8 mouse cellular contexts compared by ENCODE assay signal in the genomic region with DNA sequence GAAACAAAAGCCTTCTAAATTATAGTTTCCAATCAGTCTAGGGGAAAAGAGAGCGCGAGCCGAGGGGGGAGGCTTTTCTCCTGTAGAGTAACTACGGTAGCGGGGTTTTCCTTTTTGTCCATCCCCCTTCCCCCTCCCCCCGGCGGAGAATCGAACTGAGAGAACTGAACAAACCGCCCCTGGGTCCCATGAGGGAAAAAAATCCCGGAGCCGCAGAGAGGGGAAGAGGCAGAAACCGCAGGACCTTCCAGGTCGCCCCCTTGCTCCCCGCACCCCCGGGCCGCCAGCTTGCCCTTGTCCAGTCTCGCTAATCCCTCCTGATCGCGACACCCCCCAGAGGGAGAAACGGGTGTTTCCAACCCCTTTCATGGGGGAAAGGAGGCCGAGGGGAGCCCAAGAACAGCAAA. TPM values are rescaled to one million over a fixed set of nuclear protein-coding genes. Genes with fewer than 3 reads are reported as not detected.
DNase-seq lines count a peak whose midpoint lies in the region; ATAC-seq and TF ChIP-seq lines count a peak whose summit lies in the region.

No protein-coding gene starts in this region.

- peak overlapping the region; percentile 77 for H3K9ac ChIP-seq in embryonic facial prominence, embryonic 15.5 days
- peak overlapping the region; percentile 91 for H3K9ac ChIP-seq in heart, embryonic 12.5 days
- H3K9ac ChIP-seq in kidney, postnatal 0 days (ENCODE audit: low read depth, low read length), result peak overlapping the region; percentile 85
- peak overlapping the region; percentile 97 for H3K9ac ChIP-seq in liver, embryonic 14.5 days (replicated peaks)
- H3K9ac ChIP-seq in neural tube, embryonic 14.5 days (replicated peaks; ENCODE audit: low read depth, low read length), result peak overlapping the region; percentile 92

- no peak; the same call in 1 of the 2 replicates for TF ChIP-seq EP300 in liver, embryonic 14.5 days (IDR thresholded peaks at IDR 0.05; ENCODE audit: low read depth)

- peaks cover 24% of the 10 kb centered on the region for H3K4me1 ChIP-seq in embryonic facial prominence, embryonic 15.5 days
- peaks cover 11% of the 10 kb centered on the region for H3K4me1 ChIP-seq in heart, embryonic 12.5 days (replicated peaks)
- peaks cover 13% of the 10 kb centered on the region for H3K4me1 ChIP-seq in kidney, postnatal 0 days (replicated peaks; ENCODE audit: insufficient read depth, low read length)
- peaks cover 25 to 34% of the 10 kb centered on the region in 2 experiments for H3K4me1 ChIP-seq in liver, embryonic 14.5 days (replicated peaks; ENCODE audit: control insufficient read depth in 2 of 2, insufficient read depth in 2 of 2, low read length in 1 of 2)
- H3K4me1 ChIP-seq in neural tube, embryonic 14.5 days (ENCODE audit: control insufficient read depth, insufficient read depth, low read length), result peaks cover 16% of the 10 kb centered on the region

- ATAC-seq in embryonic facial prominence, embryonic 15.5 days (ENCODE audit: insufficient number of reproducible peaks, low FRiP score, low TSS enrichment, low read depth), result no peak
- ATAC-seq in heart, embryonic 12.5 days (ENCODE audit: insufficient number of reproducible peaks, low FRiP score), result peak; percentile 4; the same call in 1 of the 2 replicates
- ATAC-seq in kidney, postnatal 0 days (replicated peaks; ENCODE audit: low FRiP score, low read depth), result no peak
- no peak for ATAC-seq in liver, embryonic 14.5 days (ENCODE audit: insufficient read depth)
- peak; percentile 4 for ATAC-seq in neural tube, embryonic 14.5 days (ENCODE audit: low read depth)

- H3K9me3 ChIP-seq in embryonic facial prominence, embryonic 15.5 days (replicated peaks), result no peaks in the 10 kb centered on the region
- no peaks in the 10 kb centered on the region for H3K9me3 ChIP-seq in heart, embryonic 12.5 days (replicated peaks)
- H3K9me3 ChIP-seq in kidney, postnatal 0 days (replicated peaks; ENCODE audit: low read length), result no peaks in the 10 kb centered on the region
- H3K9me3 ChIP-seq in liver, embryonic 14.5 days (ENCODE audit: control insufficient read depth, low read length), result no peaks in the 10 kb centered on the region
- no peaks in the 10 kb centered on the region for H3K9me3 ChIP-seq in neural tube, embryonic 14.5 days (ENCODE audit: control insufficient read depth, low read length)

- peak overlapping the region; percentile 65 for H3K4me2 ChIP-seq in embryonic facial prominence, embryonic 15.5 days (replicated peaks)
- H3K4me2 ChIP-seq in heart, embryonic 12.5 days, result peak overlapping the region; percentile 82
- peak overlapping the region; percentile 86 for H3K4me2 ChIP-seq in kidney, postnatal 0 days (ENCODE audit: low read length)
- peak overlapping the region; percentile 72 for H3K4me2 ChIP-seq in liver, embryonic 14.5 days (ENCODE audit: low read depth)
- H3K4me2 ChIP-seq in neural tube, embryonic 14.5 days (ENCODE audit: low read depth, low read length), result peak overlapping the region; percentile 97

- no peaks in the 10 kb centered on the region for H3K27me3 ChIP-seq in embryonic facial prominence, embryonic 15.5 days
- no peaks in the 10 kb centered on the region for H3K27me3 ChIP-seq in heart, embryonic 12.5 days (replicated peaks)
- no peaks in the 10 kb centered on the region for H3K27me3 ChIP-seq in kidney, postnatal 0 days (ENCODE audit: insufficient read depth, low read length)
- no peaks in the 10 kb centered on the region for H3K27me3 ChIP-seq in liver, embryonic 14.5 days (ENCODE audit: control insufficient read depth, insufficient read depth, low read length)
- H3K27me3 ChIP-seq in neural tube, embryonic 14.5 days (ENCODE audit: control insufficient read depth, insufficient read depth, low read length), result no peaks in the 10 kb centered on the region

- peak overlapping the region; percentile 78 for H3K27ac ChIP-seq in embryonic facial prominence, embryonic 15.5 days (replicated peaks)
- peak overlapping the region; percentile 80 for H3K27ac ChIP-seq in heart, embryonic 12.5 days (ENCODE audit: poor library complexity, severe bottlenecking)
- H3K27ac ChIP-seq in kidney, postnatal 0 days, result peak overlapping the region; percentile 82
- peak overlapping the region; percentile 82 for H3K27ac ChIP-seq in liver, embryonic 14.5 days
- peak overlapping the region; percentile 81 for H3K27ac ChIP-seq in neural tube, embryonic 14.5 days (ENCODE audit: low read depth, low read length)

- WGBS in embryonic facial prominence, embryonic 15.5 days, result 0% methylated on average over 21 of the region's 21 CpGs
- WGBS in heart, embryonic 12.5 days, result 0% methylated on average over 18 of the region's 21 CpGs
- 0% methylated on average over 17 of the region's 21 CpGs for WGBS in kidney, postnatal 0 days
- WGBS in liver, embryonic 14.5 days (ENCODE audit: insufficient replicate concordance), result under 1% methylated on average over 21 of the region's 21 CpGs
- 0% methylated on average over 21 of the region's 21 CpGs for WGBS in neural tube, embryonic 14.5 days

- no peak for TF ChIP-seq CTCF in kidney, postnatal 0 days (IDR thresholded peaks at IDR 0.05; ENCODE audit: low read depth)
- TF ChIP-seq CTCF in liver, embryonic 14.5 days (IDR thresholded peaks at IDR 0.05; ENCODE audit: low read depth), result peak; percentile 43

- H3K4me3 ChIP-seq in embryonic facial prominence, embryonic 15.5 days (replicated peaks), result peak overlapping the region; percentile 90
- peak overlapping the region; percentile 77 for H3K4me3 ChIP-seq in heart, embryonic 12.5 days
- H3K4me3 ChIP-seq in kidney, postnatal 0 days (replicated peaks; ENCODE audit: low read depth, low read length), result peak overlapping the region; percentile 86
- H3K4me3 ChIP-seq in liver, embryonic 14.5 days (ENCODE audit: insufficient read depth in 1 of 2, low read depth in 2 of 2, low read length in 2 of 2), result peak overlapping the region; percentile 78 to 83
- peak overlapping the region; percentile 93 for H3K4me3 ChIP-seq in neural tube, embryonic 14.5 days (ENCODE audit: low read depth, low read length)

- H3K36me3 ChIP-seq in embryonic facial prominence, embryonic 15.5 days, result no peaks in the 10 kb centered on the region
- H3K36me3 ChIP-seq in heart, embryonic 12.5 days, result no peaks in the 10 kb centered on the region
- no peaks in the 10 kb centered on the region for H3K36me3 ChIP-seq in kidney, postnatal 0 days (ENCODE audit: insufficient read depth, low read length)
- H3K36me3 ChIP-seq in liver, embryonic 14.5 days (replicated peaks; ENCODE audit: control insufficient read depth, insufficient read depth, low read depth), result peaks cover 28% of the 10 kb centered on the region
- no peaks in the 10 kb centered on the region for H3K36me3 ChIP-seq in neural tube, embryonic 14.5 days (ENCODE audit: control insufficient read depth, insufficient read depth, low read length)

- DNase-seq in CD4-positive, CD25-positive, alpha-beta regulatory T cell, adult 2 months (ENCODE audit: low read depth, low spot score), result peak; percentile 53
- peak; percentile 39 for DNase-seq in adrenal gland, postnatal 25 days
- peak; percentile 57 for DNase-seq in kidney, postnatal 0 days (ENCODE audit: low spot score)
- DNase-seq in liver, embryonic 14.5 days (ENCODE audit: low read depth in 3 of 3, low spot score in 3 of 3), result peak in 2 of 3 experiments; percentile 33 to 45
- peak; percentile 43 to 47 for DNase-seq in thymus, postnatal 10 days (ENCODE audit: low spot score in 2 of 2)

RNA-seq across cellular contexts. Expression of gene Cpeb4, which starts 0.9 kb away (rescaled TPM):
- total RNA-seq in adrenal gland, postnatal 25 days (2021), result 77.0 and 92.2 TPM in 2 replicates
- 3.4 and 3.8 TPM in 2 replicates for polyA plus RNA-seq in embryonic facial prominence, embryonic 15.5 days (2015; fragmentation: Nextera tagmentation; extraction: Ambion mirVana)
- 13.6 and 16.0 TPM in 2 replicates for polyA plus RNA-seq in heart, embryonic 12.5 days (2016; fragmentation: Nextera tagmentation; extraction: Ambion mirVana)
- 6.1 and 6.7 TPM in 2 replicates for polyA plus RNA-seq in kidney, postnatal 0 days (2015; fragmentation: Nextera tagmentation; extraction: Ambion mirVana)
- polyA plus RNA-seq in liver, embryonic 14.5 days (2012; rRNA removed), result 21.5 and 25.1 TPM in 2 replicates
- 28.7 and 29.4 TPM in 2 replicates for polyA plus RNA-seq in liver, embryonic 14.5 days (2014; fragmentation: Nextera tagmentation; extraction: Ambion mirVana)
- polyA plus RNA-seq in neural tube, embryonic 14.5 days (2014; fragmentation: Nextera tagmentation; extraction: Ambion mirVana), result 42.6 and 43.4 TPM in 2 replicates

Comparison
In these comparisons a context has a peak if more than half of its experiments do, and no peak if none do; other contexts are left out.
1. ATAC-seq: peak in heart, embryonic 12.5 days (single experiment) and neural tube, embryonic 14.5 days (single experiment); none in embryonic facial prominence, embryonic 15.5 days (single experiment), kidney, postnatal 0 days (single experiment) and liver, embryonic 14.5 days (single experiment).
2. Peak in every context shown above with its lines, with median percentiles within 50 percentile points of each other: DNase-seq, H3K27ac ChIP-seq, H3K4me2 ChIP-seq, H3K4me3 ChIP-seq and H3K9ac ChIP-seq.